Mouse (Mus musculus): ENCODE measurements around the gene Rnf224. TPM values are rescaled to one million over a fixed set of nuclear protein-coding genes. Genes with fewer than 3 reads are reported as not detected.

Gene Rnf224
- polyA plus RNA-seq, 1 experiment from 2014 or later = not detected

- in situ Hi-C loops (cut with MboI; ENCODE audit: low pct_unique_long_range_greater_than_20kb) = no loop called here
- POLR2A ChIA-PET = no interaction called here
- no peak for TF ChIP-seq CTCF (IDR thresholded peaks at IDR 0.05)
- CTCF ChIA-PET = interaction anchor here (2.0 kb wide), 1 partner anchor 9 kb away, joined by 12 read pairs; no protein-coding TSS in a partner anchor
- ATAC-seq (no peak), DNase-seq (ENCODE audit: low read depth, low spot score) (no peak)
- H3K27me3 ChIP-seq = peaks cover 48% of the 10 kb centered on the region
Measured at GRCm38 (mm10) chr2:25238106-25238505, 1.5 kb upstream of the Rnf224 start.

GRCm38 (mm10) chr2:25237522-25237921, 935 bp upstream of the Rnf224 start:
- DNase-seq (ENCODE audit: low read depth, low spot score) (no peak), ATAC-seq (no peak)
- CTCF ChIA-PET = interaction anchor here (2.0 kb wide), 1 partner anchor 9 kb away, joined by 12 read pairs; no protein-coding TSS in a partner anchor
- POLR2A ChIA-PET = no interaction called here
- H3K27me3 ChIP-seq = peaks cover 46% of the 10 kb centered on the region
- in situ Hi-C loops (cut with MboI; ENCODE audit: low pct_unique_long_range_greater_than_20kb) = no loop called here
- no peak for TF ChIP-seq CTCF (IDR thresholded peaks at IDR 0.05)

GRCm38 (mm10) chr2:25234551-25235220, 1.9 kb downstream of the Rnf224 start:
- in situ Hi-C loops (cut with MboI; ENCODE audit: low pct_unique_long_range_greater_than_20kb) = no loop called here
- ChIA-PET CTCF (interaction anchor here (0.8 kb wide), 1 partner anchor 13 kb away, joined by 4 read pairs; no protein-coding TSS in a partner anchor), POLR2A (no interaction called here)
- DNase-seq (ENCODE audit: low read depth, low spot score) (no peak), ATAC-seq (no peak)
- no peak for TF ChIP-seq CTCF (IDR thresholded peaks at IDR 0.05)
- peaks cover 53% of the 10 kb centered on the region for H3K27me3 ChIP-seq

- no peak for TF ChIP-seq CTCF (IDR thresholded peaks at IDR 0.05)
- peaks cover 53% of the 10 kb centered on the region for H3K27me3 ChIP-seq
- ATAC-seq = no peak
- CTCF ChIA-PET = no interaction called here
- DNase-seq (ENCODE audit: low read depth, low spot score) = no peak
- in situ Hi-C loops (cut with MboI; ENCODE audit: low pct_unique_long_range_greater_than_20kb) = no loop called here
- POLR2A ChIA-PET = no interaction called here
Measured at GRCm38 (mm10) chr2:25234050-25234449, 2.5 kb downstream of the Rnf224 start, which contains the start of gene Slc34a3. Slc34a3 (minus strand) TSS chr2:25234364.

GRCm38 (mm10) chr2:25233421-25233820, 3.2 kb downstream of the Rnf224 start:
- POLR2A ChIA-PET = no interaction called here
- no peak for ATAC-seq
- DNase-seq (ENCODE audit: low read depth, low spot score) = no peak
- in situ Hi-C loops (cut with MboI; ENCODE audit: low pct_unique_long_range_greater_than_20kb) = no loop called here
- TF ChIP-seq CTCF (IDR thresholded peaks at IDR 0.05) = no peak
- CTCF ChIA-PET = no interaction called here
- peaks cover 53% of the 10 kb centered on the region for H3K27me3 ChIP-seq

GRCm38 (mm10) chr2:25231038-25231437, 5.5 kb downstream of the Rnf224 start:
- CTCF ChIA-PET = no interaction called here
- TF ChIP-seq CTCF (IDR thresholded peaks at IDR 0.05) = no peak
- DNase-seq (ENCODE audit: low read depth, low spot score) = no peak
- peaks cover 43% of the 10 kb centered on the region for H3K27me3 ChIP-seq
- POLR2A ChIA-PET = no interaction called here
- ATAC-seq = no peak
- in situ Hi-C loops (cut with MboI; ENCODE audit: low pct_unique_long_range_greater_than_20kb) = no loop called here

GRCm38 (mm10) chr2:25230581-25230980, 6.0 kb downstream of the Rnf224 start:
- POLR2A ChIA-PET = no interaction called here
- in situ Hi-C loops (cut with MboI; ENCODE audit: low pct_unique_long_range_greater_than_20kb) = no loop called here
- DNase-seq (ENCODE audit: low read depth, low spot score) (no peak), ATAC-seq (no peak)
- TF ChIP-seq CTCF (IDR thresholded peaks at IDR 0.05) = no peak
- CTCF ChIA-PET = interaction anchor here (0.7 to 3.2 kb wide), 2 partner anchors 15 to 21 kb away, joined by 3 to 29 read pairs; partner anchors contain the start of gene AL732309.1
- peaks cover 39% of the 10 kb centered on the region for H3K27me3 ChIP-seq

- POLR2A ChIA-PET = no interaction called here
- DNase-seq (ENCODE audit: low read depth, low spot score) (no peak), ATAC-seq (no peak)
- no peak for TF ChIP-seq CTCF (IDR thresholded peaks at IDR 0.05)
- CTCF ChIA-PET = interaction anchor here (0.7 to 3.4 kb wide), 7 partner anchors 8 to 63 kb away, joined by 3 to 34 read pairs (median 10); partner anchors contain the start of genes AL732309.1, Anapc2, Rnf224 and Ssna1
- in situ Hi-C loops (cut with MboI; ENCODE audit: low pct_unique_long_range_greater_than_20kb) = no loop called here
- peaks cover 29% of the 10 kb centered on the region for H3K27me3 ChIP-seq
Measured at GRCm38 (mm10) chr2:25229582-25229981, 7.0 kb downstream of the Rnf224 start.

- ATAC-seq (no peak), DNase-seq (ENCODE audit: low read depth, low spot score) (no peak)
- CTCF ChIA-PET = interaction anchor here (0.6 to 3.4 kb wide), 27 partner anchors 8 to 171 kb away, joined by 3 to 34 read pairs (median 7); partner anchors contain the start of genes AL732309.1, Anapc2, Nelfb and Rnf224
- in situ Hi-C loops (cut with MboI; ENCODE audit: low pct_unique_long_range_greater_than_20kb) = no loop called here
- no peak for TF ChIP-seq CTCF (IDR thresholded peaks at IDR 0.05)
- peaks cover 24% of the 10 kb centered on the region for H3K27me3 ChIP-seq
- POLR2A ChIA-PET = no interaction called here
Measured at GRCm38 (mm10) chr2:25228995-25229530, 7.5 kb downstream of the Rnf224 start.

- peak; percentile 50 for DNase-seq (ENCODE audit: low read depth, low spot score)
- ChIA-PET POLR2A (interaction anchor here (0.7 to 1.1 kb wide), 2 partner anchors 34 to 52 kb away, joined by 4 read pairs; no protein-coding TSS in a partner anchor), CTCF (interaction anchor here (0.6 to 3.4 kb wide), 30 partner anchors 8 to 250 kb away, joined by 3 to 34 read pairs (median 6); partner anchors contain the start of genes AL732309.1, Anapc2, Nelfb and Rnf224)
- TF ChIP-seq CTCF (IDR thresholded peaks at IDR 0.05) = no peak
- in situ Hi-C loops (cut with MboI; ENCODE audit: low pct_unique_long_range_greater_than_20kb) = no loop called here
- peak; percentile 11 for ATAC-seq
- H3K27me3 ChIP-seq = peaks cover 20% of the 10 kb centered on the region
Measured at GRCm38 (mm10) chr2:25228431-25228889, 8.1 kb downstream of the Rnf224 start.

GRCm38 (mm10) chr2:25227406-25227805, 9.2 kb downstream of the Rnf224 start:
- H3K27me3 ChIP-seq = peaks cover 16% of the 10 kb centered on the region
- POLR2A ChIA-PET = interaction anchor here (0.7 to 1.5 kb wide), 4 partner anchors 19 to 51 kb away, joined by 4 to 13 read pairs (median 4); no protein-coding TSS in a partner anchor
- TF ChIP-seq CTCF (IDR thresholded peaks at IDR 0.05) = no peak
- DNase-seq (ENCODE audit: low read depth, low spot score) (no peak), ATAC-seq (no peak)
- in situ Hi-C loops (cut with MboI; ENCODE audit: low pct_unique_long_range_greater_than_20kb) = no loop called here
- CTCF ChIA-PET = interaction anchor here (1.1 to 3.4 kb wide), 15 partner anchors 10 to 251 kb away, joined by 3 to 34 read pairs (median 10); partner anchors contain the start of genes AL732309.1, Nelfb, Rnf224 and Tmem203

All from Patski (cell line).